Mouse (Mus musculus) adrenal gland, postnatal 10 days (tissue): ENCODE measurements at regions not wholly inside any gene's neighbourhood (a gene's known extent, or its start where the extent isn't known, plus 50 kb on each side); places are given as distances from the start of the nearest gene placed in this dataset.
"Not testable (repeated sequence)": the region's sequence is repeated elsewhere in the genome, so short reads cannot be mapped to it uniquely, and the experiment has no call there.

Experiments
- DNase-seq: peaks from one replicate; pipeline ENCODE4 v3.0.0; 2021; ENCODE audit warnings: mixed read lengths

- DNase-seq = no peak
Measured at GRCm38 (mm10) chr5:148651736-148652135, 99.1 kb upstream of the Ubl3 start.

GRCm38 (mm10) chr5:148649573-148649972 lies 97.0 kb upstream of the Ubl3 start:
- not testable (repeated sequence) for DNase-seq

GRCm38 (mm10) chr5:148649123-148649522 lies 96.5 kb upstream of the Ubl3 start:
- no peak for DNase-seq

GRCm38 (mm10) chr5:148647644-148648043 lies 95.1 kb upstream of the Ubl3 start:
- DNase-seq = no peak

GRCm38 (mm10) chr5:148645772-148646171 lies 93.2 kb upstream of the Ubl3 start:
- DNase-seq = no peak

- peak; percentile 15 for DNase-seq
Measured at GRCm38 (mm10) chr5:148645191-148645681, 92.6 kb upstream of the Ubl3 start.

- no peak for DNase-seq
Measured at GRCm38 (mm10) chr5:148644345-148644744, 91.8 kb upstream of the Ubl3 start.

GRCm38 (mm10) chr5:148641652-148642395 lies 89.2 kb upstream of the Ubl3 start:
- DNase-seq = no peak

GRCm38 (mm10) chr5:148640523-148640922 lies 87.9 kb upstream of the Ubl3 start:
- DNase-seq = no peak

GRCm38 (mm10) chr5:148634919-148635356 lies 82.3 kb upstream of the Ubl3 start:
- DNase-seq = peak; percentile 12

GRCm38 (mm10) chr5:148633999-148634398 lies 81.4 kb upstream of the Ubl3 start:
- DNase-seq = peak; percentile 48

GRCm38 (mm10) chr5:148633331-148633730 lies 80.7 kb upstream of the Ubl3 start:
- DNase-seq = no peak

- DNase-seq = peak; percentile 22
Measured at GRCm38 (mm10) chr5:148632516-148633170, 80.1 kb upstream of the Ubl3 start.

GRCm38 (mm10) chr5:148631566-148631965 lies 79.0 kb upstream of the Ubl3 start:
- DNase-seq = no peak

- no peak for DNase-seq
Measured at GRCm38 (mm10) chr5:148626014-148626413, 73.4 kb upstream of the Ubl3 start.

- no peak for DNase-seq
Measured at GRCm38 (mm10) chr5:148624649-148625405, 72.2 kb upstream of the Ubl3 start.

GRCm38 (mm10) chr5:148620895-148621786 lies 68.6 kb upstream of the Ubl3 start:
- DNase-seq = no peak

GRCm38 (mm10) chr5:148619917-148620316 lies 67.3 kb upstream of the Ubl3 start:
- no peak for DNase-seq

- no peak for DNase-seq
Measured at GRCm38 (mm10) chr5:148616426-148616825, 63.8 kb upstream of the Ubl3 start.

GRCm38 (mm10) chr5:148615706-148616366 lies 63.2 kb upstream of the Ubl3 start:
- DNase-seq = no peak

- no peak for DNase-seq
Measured at GRCm38 (mm10) chr5:148615117-148615516, 62.5 kb upstream of the Ubl3 start.
